Mouse (Mus musculus) kidney, postnatal 0 days (tissue): ENCODE measurements at regions not wholly inside any gene's neighbourhood (a gene's known extent, or its start where the extent isn't known, plus 50 kb on each side); places are given as distances from the start of the nearest gene placed in this dataset.

ENCODE experiments used
- ATAC-seq: fragments of 200-750 bp; cut with Nextera tagmentation; replicated peaks from 2 replicates; pipeline ENCODE4 v1.8.0; 2017; ENCODE audit warnings: low read depth, moderate number of reproducible peaks, moderate TSS enrichment, moderate library complexity; ENCODE audit not compliant: low FRiP score
- DNase-seq: peaks from one replicate; pipeline ENCODE4 v3.0.0-alpha.2; 2016; ENCODE audit warnings: low spot score
- H3K27ac ChIP-seq: fragments of 300-500 bp; sonication (generic); 2 replicates; pipeline ENCODE4 v1.5.1; 2014; ENCODE audit warnings: mild to moderate bottlenecking
- H3K27me3 ChIP-seq: fragments of 300-500 bp; sonication (generic); 2 replicates; pipeline ENCODE4 v1.6.1; 2014; ENCODE audit warnings: low read length, mixed read lengths; ENCODE audit not compliant: insufficient read depth
- H3K36me3 ChIP-seq: fragments of 300-500 bp; sonication (generic); 2 replicates; pipeline ENCODE4 v1.6.1; 2014; ENCODE audit warnings: low read length, mixed read lengths; ENCODE audit not compliant: insufficient read depth
- H3K4me1 ChIP-seq: fragments of 300-500 bp; sonication (generic); replicated peaks from 2 replicates; pipeline ENCODE4 v1.6.1; 2014; ENCODE audit warnings: antibody characterized with exemption, low read length, mixed read lengths; ENCODE audit not compliant: insufficient read depth
- H3K4me2 ChIP-seq: fragments of 300-500 bp; sonication (generic); 2 replicates; pipeline ENCODE4 v1.6.1; 2014; ENCODE audit warnings: mild to moderate bottlenecking, low read length, moderate library complexity, mixed read lengths
- H3K4me3 ChIP-seq: fragments of 300-500 bp; sonication (generic); replicated peaks from 2 replicates; pipeline ENCODE4 v1.5.1; 2014; ENCODE audit warnings: low read depth, low read length
- H3K9ac ChIP-seq: fragments of 300-500 bp; sonication (generic); 2 replicates; pipeline ENCODE4 v1.6.1; 2014; ENCODE audit warnings: low read depth, low read length
- H3K9me3 ChIP-seq: fragments of 300-500 bp; sonication (generic); replicated peaks from 2 replicates; pipeline ENCODE4 v1.6.1; 2016; ENCODE audit warnings: low read length, inconsistent platforms, mixed read lengths
- CTCF ChIP-seq: IDR thresholded peaks from 2 replicates; pipeline ENCODE4 v1.5.1; 2016; ENCODE audit warnings: antibody characterized with exemption, low read depth, mild to moderate bottlenecking, moderate library complexity
- WGBS: fragments of 180-500 bp; shearing (Covaris S2); extraction: QIAGEN DNeasy Blood & Tissue Kit; methylation state at CpG from one replicate; pipeline ENCODE4 v1.1.7; 2014; 5-methylcytosine and 5-hydroxymethylcytosine counted together

- no peak overlapping the region for H3K27ac ChIP-seq
- no peak for DNase-seq
- H3K4me2 ChIP-seq, result no peak overlapping the region
- H3K9me3 ChIP-seq, result no peaks in the 10 kb centered on the region
- ATAC-seq, result no peak
- no peak overlapping the region for H3K4me3 ChIP-seq
- no peaks in the 10 kb centered on the region for H3K4me1 ChIP-seq
- H3K27me3 ChIP-seq, result no peaks in the 10 kb centered on the region
- no peak overlapping the region for H3K9ac ChIP-seq
- 45% methylated on average over 10 of the region's 10 CpGs for WGBS
- TF ChIP-seq CTCF, result no peak
- H3K36me3 ChIP-seq, result no peaks in the 10 kb centered on the region
Measured at GRCm38 (mm10) chr12:98106789-98107684, 152.2 kb downstream of the Galc start.

- DNase-seq, result peak; percentile 56
- Histone ChIP-seq H3K9me3 (no peaks in the 10 kb centered on the region), H3K4me2 (no peak overlapping the region), H3K27me3 (no peaks in the 10 kb centered on the region), H3K36me3 (no peaks in the 10 kb centered on the region), H3K9ac (no peak overlapping the region), H3K4me1 (no peaks in the 10 kb centered on the region), H3K27ac (no peak overlapping the region), H3K4me3 (no peak overlapping the region)
- 26% methylated on average over 3 of the region's 3 CpGs for WGBS
- TF ChIP-seq CTCF, result no peak
- no peak for ATAC-seq
Measured at GRCm38 (mm10) chr12:98106151-98106788, 153.0 kb downstream of the Galc start.

- no peak overlapping the region for H3K4me3 ChIP-seq
- ATAC-seq, result no peak
- H3K27ac ChIP-seq, result no peak overlapping the region
- H3K4me2 ChIP-seq, result no peak overlapping the region
- no peak overlapping the region for H3K9ac ChIP-seq
- no peak for DNase-seq
- H3K27me3 ChIP-seq, result no peaks in the 10 kb centered on the region
- TF ChIP-seq CTCF, result no peak
- H3K4me1 ChIP-seq, result no peaks in the 10 kb centered on the region
- no peaks in the 10 kb centered on the region for H3K9me3 ChIP-seq
- no peaks in the 10 kb centered on the region for H3K36me3 ChIP-seq
Measured at GRCm38 (mm10) chr12:98105749-98106148, 153.5 kb downstream of the Galc start.

- Histone ChIP-seq H3K4me1 (no peaks in the 10 kb centered on the region), H3K36me3 (no peaks in the 10 kb centered on the region), H3K4me3 (no peak overlapping the region), H3K9me3 (no peaks in the 10 kb centered on the region), H3K27me3 (no peaks in the 10 kb centered on the region), H3K4me2 (no peak overlapping the region), H3K27ac (no peak overlapping the region), H3K9ac (no peak overlapping the region)
- ATAC-seq (no peak), DNase-seq (no peak)
- WGBS, result 72% methylated on average over 5 of the region's 5 CpGs
- TF ChIP-seq CTCF, result no peak
Measured at GRCm38 (mm10) chr12:98090171-98090570, 169.1 kb downstream of the Galc start.

- Histone ChIP-seq H3K27ac (no peak overlapping the region), H3K9me3 (no peaks in the 10 kb centered on the region), H3K36me3 (no peaks in the 10 kb centered on the region), H3K27me3 (no peaks in the 10 kb centered on the region), H3K4me1 (no peaks in the 10 kb centered on the region), H3K4me3 (no peak overlapping the region), H3K9ac (no peak overlapping the region), H3K4me2 (no peak overlapping the region)
- TF ChIP-seq CTCF, result no peak
- 94% methylated on average over 1 of the region's 1 CpGs for WGBS
- no peak for ATAC-seq
- DNase-seq, result no peak
Measured at GRCm38 (mm10) chr12:98078351-98078750, 180.9 kb downstream of the Galc start.

- no peaks in the 10 kb centered on the region for H3K4me1 ChIP-seq
- 63% methylated on average over 2 of the region's 2 CpGs for WGBS
- no peak overlapping the region for H3K4me3 ChIP-seq
- no peaks in the 10 kb centered on the region for H3K27me3 ChIP-seq
- H3K27ac ChIP-seq, result no peak overlapping the region
- no peak for ATAC-seq
- no peak for DNase-seq
- no peak for TF ChIP-seq CTCF
- no peak overlapping the region for H3K9ac ChIP-seq
- no peaks in the 10 kb centered on the region for H3K36me3 ChIP-seq
- no peaks in the 10 kb centered on the region for H3K9me3 ChIP-seq
- no peak overlapping the region for H3K4me2 ChIP-seq
Measured at GRCm38 (mm10) chr12:98075580-98075979, 183.7 kb downstream of the Galc start.
